Comparison of ENCODE assay signal across 8 mouse cellular contexts in genomic region chrX:12159981-12160656, GRCm38 (mm10). TPM values are rescaled to one million over a fixed set of nuclear protein-coding genes. Genes with fewer than 3 reads are reported as not detected.
DNase-seq lines count a peak whose midpoint lies in the region; ATAC-seq and TF ChIP-seq lines count a peak whose summit lies in the region.

Bcor (minus strand) TSS chrX:12160355.

- H3K9me3 ChIP-seq in forebrain, embryonic 16.5 days (ENCODE audit: control insufficient read depth, low read length): no peaks in the 10 kb centered on the region
- H3K9me3 ChIP-seq in hindbrain, embryonic 10.5 days: no peaks in the 10 kb centered on the region

- H3K4me3 ChIP-seq in forebrain, embryonic 16.5 days (replicated peaks; ENCODE audit: low read length): peak within 1 kb of the TSS; percentile 53
- H3K4me3 ChIP-seq in hindbrain, embryonic 10.5 days: peak within 1 kb of the TSS; percentile 58
- H3K4me3 ChIP-seq in left cerebral cortex, adult 2 months: peak within 1 kb of the TSS; percentile 48

- H3K36me3 ChIP-seq in forebrain, embryonic 16.5 days (ENCODE audit: control insufficient read depth, insufficient read depth): no peaks in the 10 kb centered on the region
- H3K36me3 ChIP-seq in hindbrain, embryonic 10.5 days: no peaks in the 10 kb centered on the region

- H3K4me2 ChIP-seq in forebrain, embryonic 16.5 days (ENCODE audit: low read length): peak within 1 kb of the TSS; percentile 62

- peaks cover 18% of the 10 kb centered on the region for H3K4me1 ChIP-seq in forebrain, embryonic 16.5 days (replicated peaks; ENCODE audit: control insufficient read depth, insufficient read depth, low read length)
- H3K4me1 ChIP-seq in hindbrain, embryonic 10.5 days (replicated peaks): peaks cover 48% of the 10 kb centered on the region

- TF ChIP-seq CTCF in left cerebral cortex, adult 2 months (IDR thresholded peaks at IDR 0.05): no peak

- ATAC-seq in forebrain, embryonic 16.5 days: peak; percentile 31

- WGBS in forebrain, embryonic 16.5 days: 7% methylated on average over 54 of the region's 56 CpGs
- WGBS in hindbrain, embryonic 10.5 days: 6% methylated on average over 56 of the region's 56 CpGs

- peak; percentile 28 to 59 for DNase-seq in CD8-positive naive resting alpha-beta T cell, adult 2 months (ENCODE audit: low read depth in 2 of 2, low spot score in 2 of 2)
- DNase-seq in adrenal gland, adult 8-10 months: no peak
- peak; percentile 70 for DNase-seq in hindbrain, embryonic 10.5 days (ENCODE audit: low spot score)
- peak; percentile 36 to 52 for DNase-seq in left cerebral cortex, adult 2 months (ENCODE audit: extremely low spot score in 1 of 2, low spot score in 2 of 2)
- peak; percentile 69 for DNase-seq in lung, postnatal 36 days
- peak; percentile 58 for DNase-seq in right cerebral cortex, postnatal 14 days
- no peak for DNase-seq in cerebellum, postnatal 36 days

- H3K27me3 ChIP-seq in forebrain, embryonic 16.5 days (replicated peaks; ENCODE audit: control insufficient read depth, insufficient read depth, low read length): peaks cover 7% of the 10 kb centered on the region
- H3K27me3 ChIP-seq in hindbrain, embryonic 10.5 days (ENCODE audit: insufficient read depth, poor library complexity, severe bottlenecking): peaks cover 58% of the 10 kb centered on the region

- H3K27ac ChIP-seq in forebrain, embryonic 16.5 days (ENCODE audit: low read length): peak within 1 kb of the TSS; percentile 14; the same call in 1 of the 2 replicates
- H3K27ac ChIP-seq in hindbrain, embryonic 10.5 days: peak within 1 kb of the TSS; percentile 93
- H3K27ac ChIP-seq in left cerebral cortex, adult 2 months: peak within 1 kb of the TSS; percentile 86

- intact Hi-C loops in left cerebral cortex, adult 2 months (cut with DNase I): loop anchor here (1.0 to 5.0 kb wide), 4 partner anchors 26 to 153 kb away; no protein-coding TSS in a partner anchor

- peak within 1 kb of the TSS; percentile 69 for H3K9ac ChIP-seq in forebrain, embryonic 16.5 days (replicated peaks; ENCODE audit: low read depth, low read length)

RNA-seq across cellular contexts. Expression of gene Bcor, which starts in this region (rescaled TPM):
- 10 to 100 TPM; 15.7 to 26.8 (median 19.2) TPM for total RNA-seq in adrenal gland, adult 8-10 months (2022)
- polyA plus RNA-seq in forebrain, embryonic 16.5 days (2015; fragmentation: Nextera tagmentation; extraction: Ambion mirVana): 17.4 and 18.1 TPM in 2 replicates
- polyA plus RNA-seq in hindbrain, embryonic 10.5 days (2016; fragmentation: Nextera tagmentation; extraction: Ambion mirVana): 20.0 and 20.7 TPM in 2 replicates
- total RNA-seq in left cerebral cortex, adult 2 months (2021): 10 to 100 TPM; 33.4 to 38.0 TPM

Comparison
In these comparisons a context has a peak if more than half of its experiments do, and no peak if none do; other contexts are left out.
1. DNase-seq: peak in CD8-positive naive resting alpha-beta T cell, adult 2 months (2 of 2), hindbrain, embryonic 10.5 days (single experiment), left cerebral cortex, adult 2 months (2 of 2), lung, postnatal 36 days (single experiment) and right cerebral cortex, postnatal 14 days (single experiment); none in adrenal gland, adult 8-10 months (single experiment) and cerebellum, postnatal 36 days (0 of 2).
2. H3K27ac ChIP-seq: peak in every context shown above with its lines; median percentile 93 in hindbrain, embryonic 10.5 days; 86 in left cerebral cortex, adult 2 months; 14 in forebrain, embryonic 16.5 days.
3. Peak in every context shown above with its lines, with median percentiles within 50 percentile points of each other: H3K4me3 ChIP-seq.